Mouse (Mus musculus) stomach, postnatal 0 days (tissue): ENCODE results near the gene Ccdc144b. TPM values are rescaled to one million over a fixed set of nuclear protein-coding genes. Genes with fewer than 3 reads are reported as not detected.

Experiments
- ATAC-seq: fragments of 200-750 bp; cut with Nextera tagmentation; 2 replicates; pipeline ENCODE4 v1.8.0; 2017; ENCODE audit not compliant: low FRiP score, low TSS enrichment
- DNase-seq: peaks from one replicate; pipeline ENCODE4 v3.0.0-alpha.2; 2016; ENCODE audit warnings: low spot score
- H3K27ac ChIP-seq: fragments of 300-500 bp; sonication (generic); replicated peaks from 2 replicates; pipeline ENCODE4 v1.5.1; 2014; ENCODE audit warnings: mild to moderate bottlenecking, control low read depth
- H3K27me3 ChIP-seq: fragments of 300-500 bp; sonication (generic); 2 replicates; pipeline ENCODE4 v1.6.1; 2014; ENCODE audit warnings: low read length; ENCODE audit not compliant: control insufficient read depth, insufficient read depth
- H3K36me3 ChIP-seq: fragments of 300-500 bp; sonication (generic); 2 replicates; pipeline ENCODE4 v1.6.1; 2014; ENCODE audit warnings: low read length, mixed read lengths; ENCODE audit not compliant: control insufficient read depth, insufficient read depth
- H3K4me1 ChIP-seq: fragments of 300-500 bp; sonication (generic); replicated peaks from 2 replicates; pipeline ENCODE4 v1.6.1; 2014; ENCODE audit warnings: antibody characterized with exemption; ENCODE audit not compliant: control insufficient read depth, insufficient read depth
- H3K4me2 ChIP-seq: fragments of 300-500 bp; sonication (generic); replicated peaks from 2 replicates; pipeline ENCODE4 v1.6.1; 2014; ENCODE audit warnings: low read depth, mild to moderate bottlenecking, control low read depth, moderate library complexity
- H3K4me3 ChIP-seq: fragments of 300-500 bp; sonication (generic); 2 replicates; pipeline ENCODE4 v1.5.1; 2014; ENCODE audit warnings: low read depth, low read length, control low read depth
- H3K9ac ChIP-seq: fragments of 300-500 bp; sonication (generic); 2 replicates; pipeline ENCODE4 v1.6.1; 2014; ENCODE audit warnings: mild to moderate bottlenecking, low read length, control low read depth, mixed read lengths
- H3K9me3 ChIP-seq: fragments of 300-500 bp; sonication (generic); 2 replicates; pipeline ENCODE4 v1.6.1; 2016; ENCODE audit warnings: low read length; ENCODE audit not compliant: control insufficient read depth
- CTCF ChIP-seq: IDR thresholded peaks from 2 replicates; pipeline ENCODE4 v1.5.1; 2016; ENCODE audit warnings: antibody characterized with exemption, low read depth, mild to moderate bottlenecking, moderate library complexity
- EP300 ChIP-seq: optimal IDR thresholded peaks from 2 replicates; pipeline ENCODE3; 2016; ENCODE audit warnings: antibody characterized with exemption
- WGBS: fragments of 180-500 bp; shearing (Covaris S2); extraction: QIAGEN DNeasy Blood & Tissue Kit; methylation state at CpG from one replicate; pipeline ENCODE4 v1.1.7; 2014; 5-methylcytosine and 5-hydroxymethylcytosine counted together
- polyA plus RNA-seq: library from polyadenylated mRNA; unstranded; fragments of >200 nt; fragmentation: Nextera tagmentation; extraction: Ambion mirVana; gene quantifications from 2 replicates; pipeline ENCODE4 v1.2.1, GENCODE M21; 2015

Ccdc144b gene
- polyA plus RNA-seq, 1 experiment from 2014 or later: not detected

GRCm38 (mm10) chr3:36070436-36070835 is 17.1 kb upstream of the Ccdc144b start:
- Histone ChIP-seq H3K36me3 (peaks cover 10% of the 10 kb centered on the region; the same call in 1 of the 2 replicates), H3K27ac (no peak overlapping the region), H3K4me1 (peaks cover 5% of the 10 kb centered on the region; the same call in 1 of the 2 replicates), H3K9ac (no peak overlapping the region), H3K27me3 (no peaks in the 10 kb centered on the region), H3K4me2 (no peak overlapping the region), H3K4me3 (no peak overlapping the region), H3K9me3 (no peaks in the 10 kb centered on the region)
- no peak for TF ChIP-seq CTCF
- TF ChIP-seq EP300: no peak
- 90% methylated on average over 4 of the region's 4 CpGs for WGBS
- DNase-seq: no peak
- ATAC-seq: no peak

DNA sequence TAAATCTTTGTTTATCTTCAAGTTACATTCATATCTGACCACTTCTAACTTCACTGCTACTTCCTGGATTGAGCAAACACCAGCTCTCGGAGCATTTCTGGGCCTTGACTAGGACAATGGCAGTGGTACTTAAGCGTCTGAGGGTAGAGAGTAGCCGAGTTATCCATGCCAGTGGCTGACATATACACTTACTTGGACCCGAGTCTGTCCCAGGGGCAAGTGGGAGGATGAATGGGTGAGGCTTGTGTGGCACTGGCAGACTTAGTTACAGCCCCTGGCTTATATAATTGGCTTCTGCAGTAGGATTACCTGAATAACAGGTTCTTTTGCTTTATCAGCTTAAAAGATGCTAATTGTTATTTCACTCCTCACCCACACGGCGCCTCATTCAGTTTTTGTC is 14.4 kb upstream of the Ccdc144b start:
- WGBS: 54% methylated on average over 6 of the region's 6 CpGs
- peaks cover 5% of the 10 kb centered on the region; the same call in 1 of the 2 replicates for H3K4me1 ChIP-seq
- DNase-seq (peak; percentile 18), ATAC-seq (no peak)
- H3K36me3 ChIP-seq: no peaks in the 10 kb centered on the region
- H3K27me3 ChIP-seq: no peaks in the 10 kb centered on the region
- no peaks in the 10 kb centered on the region for H3K9me3 ChIP-seq
- H3K4me2 ChIP-seq: peak overlapping the region; percentile 20; the same call in 1 of the 2 replicates
- TF ChIP-seq EP300 (no peak), CTCF (no peak)
- no peak overlapping the region; the same call in 1 of the 2 replicates for H3K27ac ChIP-seq
- no peak overlapping the region for H3K9ac ChIP-seq
- no peak overlapping the region for H3K4me3 ChIP-seq

GRCm38 (mm10) chr3:36065843-36066651 is 12.7 kb upstream of the Ccdc144b start, which contains the start of gene Acad9:
Gene Acad9, plus strand, starts transcription at chr3:36065979.
- peak; percentile 97 for ATAC-seq
- H3K4me3 ChIP-seq: peak within 1 kb of the TSS; percentile 86
- TF ChIP-seq CTCF (no peak; the same call in 1 of the 2 replicates), EP300 (no peak)

GRCm38 (mm10) chr3:36065166-36065565 is 11.8 kb upstream of the Ccdc144b start:
- 97% methylated on average over 2 of the region's 2 CpGs for WGBS
- Histone ChIP-seq H3K4me1 (peaks cover 5% of the 10 kb centered on the region; the same call in 1 of the 2 replicates), H3K4me3 (peak overlapping the region; percentile 86), H3K36me3 (no peaks in the 10 kb centered on the region), H3K9me3 (no peaks in the 10 kb centered on the region), H3K27me3 (no peaks in the 10 kb centered on the region; the same call in 1 of the 2 replicates), H3K4me2 (peak overlapping the region; percentile 80), H3K27ac (no peak overlapping the region), H3K9ac (no peak overlapping the region)
- DNase-seq (no peak), ATAC-seq (no peak)
- TF ChIP-seq CTCF (peak; percentile 6; the same call in 1 of the 2 replicates), EP300 (no peak)

More at GRCm38 (mm10) chr3:36065843-36066651, 12.7 kb upstream of the Ccdc144b start, which contains the start of gene Acad9:
- under 1% methylated on average over 49 of the region's 49 CpGs for WGBS
- Histone ChIP-seq H3K27me3 (no peaks in the 10 kb centered on the region; the same call in 1 of the 2 replicates), H3K27ac (peak within 1 kb of the TSS; percentile 88), H3K36me3 (no peaks in the 10 kb centered on the region), H3K4me1 (peaks cover 5% of the 10 kb centered on the region; the same call in 1 of the 2 replicates), H3K9me3 (no peaks in the 10 kb centered on the region), H3K9ac (peak within 1 kb of the TSS; percentile 88), H3K4me2 (peak within 1 kb of the TSS; percentile 80)
- peak; percentile 97 for DNase-seq

DNA sequence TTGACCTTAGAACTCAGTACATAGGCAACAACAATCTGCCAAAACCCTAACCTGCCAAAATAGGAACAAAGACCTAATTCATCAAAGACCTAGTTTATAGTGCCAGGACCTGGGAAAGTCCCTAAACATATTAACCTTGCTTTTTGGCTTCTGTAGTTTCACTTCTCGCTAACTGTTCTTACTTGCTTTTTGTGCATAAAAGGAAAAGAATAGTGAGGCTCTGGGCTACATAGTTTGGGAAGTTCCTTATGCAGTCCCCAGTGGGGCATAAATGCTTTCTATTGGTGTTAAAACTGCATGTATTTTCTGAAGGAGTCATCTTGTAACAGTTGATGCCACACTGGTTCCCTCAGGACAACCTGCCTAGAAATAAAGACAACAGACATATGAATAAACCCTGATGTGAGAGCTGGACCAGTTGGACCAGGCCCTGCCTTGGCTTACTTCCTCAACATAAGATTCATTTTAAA is 11.3 kb upstream of the Ccdc144b start:
- H3K4me1 ChIP-seq: peaks cover 5% of the 10 kb centered on the region; the same call in 1 of the 2 replicates
- no peak overlapping the region for H3K9ac ChIP-seq
- no peak for TF ChIP-seq EP300
- TF ChIP-seq CTCF: no peak
- no peaks in the 10 kb centered on the region for H3K9me3 ChIP-seq
- no peaks in the 10 kb centered on the region for H3K36me3 ChIP-seq
- ATAC-seq: no peak
- H3K4me3 ChIP-seq: no peak overlapping the region
- no peaks in the 10 kb centered on the region; the same call in 1 of the 2 replicates for H3K27me3 ChIP-seq
- no peak overlapping the region for H3K4me2 ChIP-seq
- no peak for DNase-seq
- H3K27ac ChIP-seq: no peak overlapping the region
- 88% methylated on average over 1 of the region's 1 CpGs for WGBS
